Mouse (Mus musculus): ENCODE results near the gene Gucy2d.

GRCm38 (mm10) chr7:98403996-98404395 lies 36.2 kb upstream of the Gucy2d start:
- no peak for TF ChIP-seq CTCF (IDR thresholded peaks at IDR 0.05; ENCODE audit: insufficient read depth, low read depth, low read length)
- no peak for TF ChIP-seq POLR2A (IDR thresholded peaks at IDR 0.05; ENCODE audit: insufficient read depth, low read depth, low read length)
